Mouse (Mus musculus) cerebellum, adult 2 months (tissue): ENCODE measurements at regions not wholly inside any gene's neighbourhood (a gene's known extent, or its start where the extent isn't known, plus 50 kb on each side); places are given as distances from the start of the nearest gene placed in this dataset.
A peak's percentile ranks its signal among the peaks of the same experiment; 100 is the strongest.

Experiments
- DNase-seq, 2 experiments: peaks; one replicate each; pipeline ENCODE4 v3.0.0; 2021
- H3K27ac ChIP-seq: fragments of 200-500 bp; 2 replicates; pipeline ENCODE4 v1.5.1; 2012; ENCODE audit warnings: low read length, control low read depth, inconsistent platforms; ENCODE audit not compliant: insufficient read depth
- H3K27me3 ChIP-seq: fragments of 200-500 bp; 2 replicates; pipeline ENCODE4 v1.6.1; 2012; ENCODE audit warnings: inconsistent platforms, mild to moderate bottlenecking, low read length, moderate library complexity; ENCODE audit not compliant: control insufficient read depth, insufficient read depth
- H3K4me1 ChIP-seq: fragments of 200-500 bp; 2 replicates; pipeline ENCODE4 v1.6.1; 2011; ENCODE audit warnings: low read length; ENCODE audit not compliant: control insufficient read depth, insufficient read depth
- H3K4me3 ChIP-seq: fragments of 200-500 bp; replicated peaks from 2 replicates; pipeline ENCODE3; 2011; ENCODE audit warnings: mild to moderate bottlenecking, low read depth, low read length, control low read depth; ENCODE audit not compliant: insufficient read depth
- CTCF ChIP-seq: fragments of 200-500 bp; IDR thresholded peaks from 2 replicates; pipeline ENCODE4 v1.5.1; 2011; ENCODE audit warnings: low read depth, mild to moderate bottlenecking, control low read depth, low read length, moderate library complexity, borderline replicate concordance; ENCODE audit not compliant: insufficient read depth
- POLR2A ChIP-seq: fragments of 200-500 bp; IDR thresholded peaks from 2 replicates; pipeline ENCODE4 v1.6.1; 2011; ENCODE audit warnings: low read length, control low read depth, borderline replicate concordance; ENCODE audit not compliant: insufficient read depth
- WGBS: fragments of 180-500 bp; shearing (Covaris S2); methylation state at CpG from one replicate; pipeline ENCODE4 v1.1.7; 2018; 5-methylcytosine and 5-hydroxymethylcytosine counted together

- 20% methylated on average over 9 of the region's 9 CpGs for WGBS
- no peak overlapping the region for H3K4me3 ChIP-seq
- H3K4me1 ChIP-seq = peaks cover 3% of the 10 kb centered on the region; the same call in 1 of the 2 replicates
- no peak for TF ChIP-seq CTCF
- no peak for TF ChIP-seq POLR2A
- H3K27ac ChIP-seq = no peak overlapping the region
- no peaks in the 10 kb centered on the region; the same call in 1 of the 2 replicates for H3K27me3 ChIP-seq
- DNase-seq = peak; percentile 64 to 87
Measured at GRCm38 (mm10) chr2:74099671-74100372, 188.7 kb upstream of the Atp5g3 start.

DNA sequence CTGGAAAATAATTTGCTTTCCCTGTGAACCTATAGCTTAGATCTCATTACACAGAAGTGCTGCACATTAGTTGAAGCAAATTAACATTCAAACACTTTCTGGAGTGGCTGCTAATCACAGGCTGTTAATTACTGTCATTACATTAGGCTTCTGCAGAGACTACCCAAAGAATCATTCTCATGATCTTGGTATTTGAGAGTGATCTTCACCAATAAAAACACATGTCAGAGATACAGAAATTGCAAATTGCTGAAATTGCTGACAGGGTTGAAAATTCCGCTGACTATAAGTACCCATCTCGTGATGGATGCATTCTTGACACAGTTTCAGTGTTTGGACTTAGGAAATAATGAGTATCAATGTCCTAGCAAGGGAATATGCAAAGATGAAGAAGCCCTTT is 185.7 kb upstream of the Atp5g3 start:
- WGBS = 90% methylated on average over 2 of the region's 2 CpGs

GRCm38 (mm10) chr2:74093494-74093893 is 182.4 kb upstream of the Atp5g3 start:
- H3K27ac ChIP-seq = no peak overlapping the region
- no peak for TF ChIP-seq POLR2A
- no peak for TF ChIP-seq CTCF
- H3K27me3 ChIP-seq = no peaks in the 10 kb centered on the region
- DNase-seq = no peak
- no peaks in the 10 kb centered on the region for H3K4me1 ChIP-seq
- WGBS = 87% methylated on average over 7 of the region's 7 CpGs
- no peak overlapping the region for H3K4me3 ChIP-seq

More for the DNA sequence above, 185.7 kb upstream of the Atp5g3 start:
- Histone ChIP-seq H3K4me3 (no peak overlapping the region), H3K27me3 (no peaks in the 10 kb centered on the region; the same call in 1 of the 2 replicates), H3K4me1 (peaks cover 3% of the 10 kb centered on the region; the same call in 1 of the 2 replicates), H3K27ac (no peak overlapping the region)
- no peak for DNase-seq
- no peak for TF ChIP-seq POLR2A
- no peak for TF ChIP-seq CTCF

- H3K27me3 ChIP-seq = no peaks in the 10 kb centered on the region
- no peak for DNase-seq
- H3K4me3 ChIP-seq = no peak overlapping the region
- no peak for TF ChIP-seq CTCF
- no peak for TF ChIP-seq POLR2A
- H3K27ac ChIP-seq = no peak overlapping the region
- 62% methylated on average over 3 of the region's 3 CpGs for WGBS
- no peaks in the 10 kb centered on the region for H3K4me1 ChIP-seq
Measured at GRCm38 (mm10) chr2:74087375-74087774, 176.2 kb upstream of the Atp5g3 start.

DNA sequence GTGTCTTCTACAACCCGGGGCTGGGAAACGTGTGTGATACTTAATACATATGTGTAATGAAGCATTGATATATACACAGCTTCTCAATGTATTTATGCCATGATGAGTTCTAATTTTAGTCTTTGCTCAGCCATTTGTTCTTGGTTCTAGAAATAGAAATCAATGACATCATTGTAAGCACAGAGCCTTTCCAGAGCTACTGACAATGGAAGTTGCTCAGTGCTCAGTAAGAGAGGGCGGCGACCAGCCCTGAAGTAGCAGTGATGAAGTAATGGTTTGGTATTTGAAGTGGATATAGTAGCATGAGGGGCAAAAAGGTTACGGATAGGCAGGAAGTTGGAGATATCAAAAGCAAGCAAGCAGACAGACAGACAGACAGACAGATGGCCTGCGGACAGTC is 173.8 kb upstream of the Atp5g3 start:
- Histone ChIP-seq H3K4me1 (no peaks in the 10 kb centered on the region), H3K27ac (no peak overlapping the region), H3K4me3 (no peak overlapping the region), H3K27me3 (no peaks in the 10 kb centered on the region)
- no peak for TF ChIP-seq CTCF
- DNase-seq = no peak
- 92% methylated on average over 6 of the region's 6 CpGs for WGBS

- WGBS = 66% methylated on average over 4 of the region's 4 CpGs
- no peak for TF ChIP-seq POLR2A
- TF ChIP-seq CTCF = no peak
- no peak overlapping the region for H3K27ac ChIP-seq
- no peak overlapping the region for H3K4me3 ChIP-seq
- no peaks in the 10 kb centered on the region for H3K4me1 ChIP-seq
- no peak for DNase-seq
- H3K27me3 ChIP-seq = no peaks in the 10 kb centered on the region
Measured at GRCm38 (mm10) chr2:74076774-74077173, 165.6 kb upstream of the Atp5g3 start.

DNA sequence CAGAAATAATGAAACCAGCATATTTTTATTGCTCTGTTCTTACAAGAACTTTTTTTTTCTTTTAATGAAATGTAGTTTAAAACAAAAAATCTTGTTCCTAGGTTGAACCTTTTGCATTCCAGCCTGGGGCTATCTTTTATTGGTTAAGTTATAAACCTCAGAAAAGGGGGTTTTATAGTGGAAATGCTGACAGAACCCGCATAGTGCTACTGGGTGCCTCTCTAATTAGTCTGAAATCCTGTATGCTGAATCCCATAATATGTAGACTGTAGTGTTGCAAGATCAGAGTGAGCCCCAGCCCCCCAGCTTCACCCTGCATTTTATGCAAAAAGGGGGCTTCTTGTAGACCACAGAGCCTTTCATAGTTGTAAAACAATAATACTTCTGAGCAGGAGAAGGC is 164.4 kb upstream of the Atp5g3 start:
- DNase-seq = no peak
- Histone ChIP-seq H3K27me3 (no peaks in the 10 kb centered on the region), H3K4me3 (no peak overlapping the region), H3K4me1 (no peaks in the 10 kb centered on the region), H3K27ac (no peak overlapping the region)
- TF ChIP-seq CTCF (no peak), POLR2A (no peak)
- WGBS = 96% methylated on average over 1 of the region's 1 CpGs

DNA sequence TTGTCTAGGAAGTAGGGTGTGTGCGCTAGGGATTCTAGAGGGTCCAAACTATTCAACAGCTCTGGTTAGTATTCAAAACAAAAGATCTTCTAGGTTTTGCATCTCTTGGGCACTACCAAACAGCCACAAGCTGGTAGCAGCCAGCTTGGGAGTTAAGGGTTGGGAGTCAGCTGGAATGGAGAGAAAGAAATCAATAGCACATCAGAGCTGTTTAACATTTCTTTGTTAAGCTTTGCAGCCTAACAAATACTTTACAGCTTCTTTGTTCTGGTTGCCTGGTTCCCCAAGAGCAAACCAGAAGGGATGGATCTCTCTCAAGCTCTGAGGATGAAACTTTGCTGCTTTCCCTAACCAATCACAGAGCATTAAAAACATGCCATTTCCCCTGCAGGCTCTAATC is 162.3 kb upstream of the Atp5g3 start:
- DNase-seq = no peak
- Histone ChIP-seq H3K4me3 (no peak overlapping the region), H3K27ac (no peak overlapping the region), H3K27me3 (no peaks in the 10 kb centered on the region), H3K4me1 (no peaks in the 10 kb centered on the region)
- TF ChIP-seq CTCF (no peak), POLR2A (no peak)
- WGBS = 94% methylated on average over 1 of the region's 1 CpGs
